Mouse (Mus musculus): Measurements from ENCODE around the gene Vsig10l.

Gene Vsig10l

GRCm38 (mm10) chr7:43462851-43463250 is at the start of gene Vsig10l:
Vsig10l (plus strand) TSS chr7:43463151.
- no peak for DNase-seq (ENCODE audit: low spot score)

- DNase-seq (ENCODE audit: low spot score): no peak
Measured at GRCm38 (mm10) chr7:43417298-43417697, 45.7 kb upstream of the Vsig10l start.

GRCm38 (mm10) chr7:43422995-43423617 is 39.8 kb upstream of the Vsig10l start:
- peak; percentile 81 for DNase-seq (ENCODE audit: low spot score)

GRCm38 (mm10) chr7:43423991-43424625 is 38.8 kb upstream of the Vsig10l start:
- no peak for DNase-seq (ENCODE audit: low spot score)

- no peak for DNase-seq (ENCODE audit: low spot score)
Measured at GRCm38 (mm10) chr7:43427406-43427805, 35.5 kb upstream of the Vsig10l start, which contains the start of gene Lim2. Lim2 (plus strand) TSS chr7:43427670.

GRCm38 (mm10) chr7:43429500-43429899 is 33.5 kb upstream of the Vsig10l start:
- no peak for DNase-seq (ENCODE audit: low spot score)

GRCm38 (mm10) chr7:43432891-43433290 is 30.1 kb upstream of the Vsig10l start:
- DNase-seq (ENCODE audit: low spot score): no peak

- no peak for DNase-seq (ENCODE audit: low spot score)
Measured at GRCm38 (mm10) chr7:43434676-43435075, 28.3 kb upstream of the Vsig10l start.

GRCm38 (mm10) chr7:43436341-43437255 is 26.4 kb upstream of the Vsig10l start, which contains the start of gene Nkg7:
Nkg7 (plus strand) TSS chr7:43437073.
- no peak for DNase-seq (ENCODE audit: low spot score)

GRCm38 (mm10) chr7:43438611-43439010 is 24.3 kb upstream of the Vsig10l start:
- no peak for DNase-seq (ENCODE audit: low spot score)

GRCm38 (mm10) chr7:43440482-43440881 is 22.5 kb upstream of the Vsig10l start, which contains the start of gene Cldnd2:
Cldnd2 (plus strand) TSS chr7:43440782.
- DNase-seq (ENCODE audit: low spot score): no peak

- DNase-seq (ENCODE audit: low spot score): no peak
Measured at GRCm38 (mm10) chr7:43441071-43441470, 21.9 kb upstream of the Vsig10l start.

- no peak for DNase-seq (ENCODE audit: low spot score)
Measured at GRCm38 (mm10) chr7:43442684-43443083, 20.3 kb upstream of the Vsig10l start.

- peak; percentile 78 for DNase-seq (ENCODE audit: low spot score)
Measured at GRCm38 (mm10) chr7:43443126-43443916, 19.6 kb upstream of the Vsig10l start.

GRCm38 (mm10) chr7:43443917-43444293 is 19.0 kb upstream of the Vsig10l start, which contains the start of the genes Etfb and Gm45233:
Etfb (plus strand) TSS chr7:43444083.
Gm45233 (plus strand) TSS chr7:43444128.
- peak; percentile 92 for DNase-seq (ENCODE audit: low spot score)

GRCm38 (mm10) chr7:43447801-43448200 is 15.2 kb upstream of the Vsig10l start:
- no peak for DNase-seq (ENCODE audit: low spot score)

- no peak for DNase-seq (ENCODE audit: low spot score)
Measured at GRCm38 (mm10) chr7:43448246-43448645, 14.7 kb upstream of the Vsig10l start.

GRCm38 (mm10) chr7:43449811-43450210 is 13.1 kb upstream of the Vsig10l start:
- no peak for DNase-seq (ENCODE audit: low spot score)

GRCm38 (mm10) chr7:43451726-43452125 is 11.2 kb upstream of the Vsig10l start:
- no peak for DNase-seq (ENCODE audit: low spot score)

GRCm38 (mm10) chr7:43452609-43453008 is 10.3 kb upstream of the Vsig10l start:
- DNase-seq (ENCODE audit: low spot score): peak; percentile 17

- DNase-seq (ENCODE audit: low spot score): no peak
Measured at GRCm38 (mm10) chr7:43453599-43454355, 9.2 kb upstream of the Vsig10l start.
